Mouse (Mus musculus) embryo, embryonic 10.5 days (tissue): ENCODE data around the gene Cldn5.

ENCODE experiments used
- DNase-seq: peaks from one replicate; pipeline ENCODE4 v3.0.0-alpha.2; 2015; ENCODE audit warnings: low spot score

Cldn5 gene

DNA sequence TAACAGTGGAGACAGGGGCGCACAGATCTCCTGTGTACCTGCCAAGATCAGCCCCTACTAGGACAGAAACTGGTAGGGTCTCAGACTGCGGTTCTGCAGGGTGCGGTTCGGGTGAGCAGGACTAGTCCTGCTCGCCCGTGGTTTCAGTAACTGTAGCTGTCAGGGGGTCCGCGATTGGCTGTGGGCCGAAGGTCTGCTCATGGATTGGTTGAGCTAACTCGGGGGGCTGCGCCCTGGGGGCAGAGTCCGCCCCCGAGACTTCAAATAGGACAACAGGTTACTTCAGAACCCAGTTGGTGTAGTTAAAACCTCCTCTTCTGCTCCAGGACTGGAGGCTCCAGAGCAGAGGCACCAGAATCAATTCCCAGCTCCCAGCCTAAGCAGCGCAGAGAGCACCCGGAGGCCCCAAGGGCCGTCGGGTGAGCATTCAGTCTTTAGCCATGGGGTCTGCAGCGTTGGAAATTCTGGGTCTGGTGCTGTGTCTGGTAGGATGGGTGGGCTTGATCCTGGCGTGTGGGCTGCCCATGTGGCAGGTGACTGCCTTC, at the start of gene Cldn5:
TSS of gene Cldn5 (plus strand) at position 292 of the 545 bp plus-strand sequence.
- peak; percentile 51 for DNase-seq

DNA sequence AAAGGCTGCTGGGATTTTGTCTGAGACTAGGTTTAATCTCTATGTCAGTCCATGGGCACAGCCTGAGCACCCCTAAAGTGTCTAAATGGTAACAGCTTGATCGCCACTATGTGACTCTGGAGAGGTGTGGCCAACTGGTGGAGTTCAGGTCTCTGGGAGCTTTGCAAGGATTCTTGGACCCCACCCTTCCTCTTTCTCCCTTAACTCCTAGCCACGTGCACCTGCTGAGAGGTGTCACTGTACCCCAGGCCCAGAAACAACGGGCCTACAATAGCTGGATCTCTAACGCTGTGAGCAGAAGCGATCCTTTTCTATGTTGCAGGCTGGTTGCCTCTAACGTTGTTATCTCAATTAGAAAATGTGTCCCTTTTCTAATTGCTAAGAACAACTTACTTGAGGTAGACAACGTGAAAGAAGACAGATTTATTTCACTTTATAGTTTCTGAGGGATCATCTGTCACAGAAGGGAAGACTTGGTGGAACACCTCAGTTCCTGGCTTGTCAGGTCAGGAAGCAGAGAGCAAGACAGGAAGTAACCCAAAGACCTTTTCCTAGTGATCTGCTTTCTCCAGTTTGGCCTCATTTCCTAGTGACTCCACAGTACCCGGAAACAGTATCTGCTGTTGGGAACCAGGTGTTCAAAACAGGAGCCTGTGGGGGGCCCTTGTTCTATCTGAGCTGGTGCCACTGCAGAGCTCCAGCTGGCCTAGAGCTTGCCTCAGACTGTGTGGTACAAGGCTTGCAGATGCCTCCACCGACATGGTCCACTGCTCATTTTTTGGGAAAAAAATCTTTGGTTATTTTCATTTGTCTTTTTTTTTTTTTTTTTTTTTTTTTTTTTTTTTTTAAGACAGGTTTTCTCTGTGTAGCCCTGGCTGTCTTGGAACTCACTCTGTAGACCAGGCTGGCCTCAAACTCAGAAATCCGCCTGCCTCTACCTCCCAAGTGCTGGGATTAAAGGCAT, 48.8 kb upstream of the Cldn5 start:
- DNase-seq: no peak

DNA sequence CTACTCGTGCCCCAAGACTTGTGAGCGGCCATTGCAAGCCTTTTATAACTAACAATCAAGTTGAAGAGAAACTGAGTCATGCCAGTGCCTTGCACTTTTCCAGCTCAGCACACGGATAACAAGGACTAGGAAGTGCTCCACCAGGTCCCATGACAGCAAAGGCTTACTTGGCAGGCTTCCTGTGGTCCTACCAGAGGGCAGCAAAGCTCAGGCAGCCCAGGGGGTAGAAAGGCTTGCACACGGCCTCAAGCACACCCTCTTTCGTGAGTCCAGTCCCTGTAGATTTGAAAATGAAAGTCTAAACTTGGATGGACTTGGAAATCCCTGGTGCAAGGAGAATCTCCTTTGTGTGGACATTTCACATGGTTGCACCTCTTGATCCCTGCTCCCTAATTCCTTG, 47.5 kb upstream of the Cldn5 start:
- no peak for DNase-seq

DNA sequence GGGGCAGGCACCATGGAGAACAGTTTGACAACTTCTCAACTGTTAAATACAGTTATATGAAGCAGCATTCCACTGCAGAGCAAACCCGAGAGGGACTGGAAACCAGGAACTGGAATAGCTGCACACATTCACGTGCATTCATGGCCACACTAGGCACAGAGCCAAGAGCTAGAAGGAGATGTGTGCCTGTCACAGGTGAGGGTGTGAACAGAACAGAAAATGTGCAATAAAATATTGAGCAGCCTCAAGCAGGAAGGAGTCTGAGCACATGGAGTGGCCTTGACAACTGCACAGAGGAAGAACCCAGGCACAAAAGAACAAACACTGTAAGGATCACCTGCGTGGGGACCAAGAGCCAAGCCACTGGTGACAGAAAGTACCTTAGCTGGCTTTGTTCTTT, 46.0 kb upstream of the Cldn5 start:
- DNase-seq: no peak

DNA sequence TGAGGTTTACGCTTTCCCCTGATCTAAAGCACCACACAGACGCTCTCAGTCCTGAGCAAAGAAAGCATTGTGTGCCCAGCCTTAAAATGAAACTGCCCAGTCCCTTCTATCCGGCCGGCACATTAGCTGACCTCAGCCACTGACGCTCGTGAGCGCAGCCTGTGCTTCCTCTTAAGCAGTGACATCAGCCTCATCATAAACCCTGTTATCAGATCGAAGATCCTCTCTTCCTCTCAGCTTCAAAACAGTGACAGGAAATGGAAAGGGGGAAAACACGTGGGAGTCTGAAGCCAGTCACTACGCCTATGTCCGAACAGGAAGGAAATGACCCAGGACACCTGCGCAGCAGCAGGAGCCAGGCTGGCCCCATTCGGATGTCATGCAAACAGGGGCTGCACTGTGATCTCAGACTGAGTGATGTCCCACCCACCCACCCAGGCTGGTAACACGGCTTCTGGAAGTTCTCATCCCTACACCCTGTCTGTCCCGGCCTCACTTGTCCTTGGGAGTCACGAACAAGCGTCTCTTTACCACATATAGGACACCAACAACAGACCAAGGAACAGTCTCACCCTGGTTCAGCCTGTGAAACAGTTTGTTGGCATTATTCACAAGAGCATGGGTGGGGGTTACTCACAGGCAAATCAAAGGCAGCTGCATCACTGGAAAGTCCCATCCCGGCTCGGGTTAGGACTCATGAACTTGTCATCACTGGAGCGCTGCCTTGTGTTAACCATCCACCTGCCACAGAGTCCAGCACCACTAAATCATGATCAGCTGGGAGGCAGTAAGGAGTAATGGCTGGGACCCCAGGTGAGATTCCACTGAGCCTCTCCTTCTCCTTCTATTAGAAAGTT, 43.3 kb upstream of the Cldn5 start:
- peak; percentile 13 for DNase-seq

DNA sequence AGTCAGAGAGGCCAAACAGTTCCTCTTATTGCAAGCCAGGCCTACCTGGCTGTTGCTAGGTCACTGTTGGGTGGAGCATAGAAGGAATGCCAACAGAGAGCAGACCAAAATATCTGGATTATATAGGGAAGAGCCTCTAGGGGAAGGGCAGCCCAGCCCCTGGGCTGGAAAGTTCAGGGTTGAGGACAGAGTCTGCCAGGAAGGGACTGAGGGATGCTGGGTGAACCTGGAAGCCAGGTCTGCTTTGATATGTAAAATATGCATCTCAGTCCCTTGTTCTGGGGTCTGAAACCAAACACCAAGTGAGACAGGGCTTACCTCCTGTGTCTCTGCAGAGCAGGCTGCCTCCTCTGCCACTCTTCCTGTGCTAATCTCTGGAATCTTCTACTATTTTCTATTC, 38.3 kb upstream of the Cldn5 start:
- no peak for DNase-seq

DNA sequence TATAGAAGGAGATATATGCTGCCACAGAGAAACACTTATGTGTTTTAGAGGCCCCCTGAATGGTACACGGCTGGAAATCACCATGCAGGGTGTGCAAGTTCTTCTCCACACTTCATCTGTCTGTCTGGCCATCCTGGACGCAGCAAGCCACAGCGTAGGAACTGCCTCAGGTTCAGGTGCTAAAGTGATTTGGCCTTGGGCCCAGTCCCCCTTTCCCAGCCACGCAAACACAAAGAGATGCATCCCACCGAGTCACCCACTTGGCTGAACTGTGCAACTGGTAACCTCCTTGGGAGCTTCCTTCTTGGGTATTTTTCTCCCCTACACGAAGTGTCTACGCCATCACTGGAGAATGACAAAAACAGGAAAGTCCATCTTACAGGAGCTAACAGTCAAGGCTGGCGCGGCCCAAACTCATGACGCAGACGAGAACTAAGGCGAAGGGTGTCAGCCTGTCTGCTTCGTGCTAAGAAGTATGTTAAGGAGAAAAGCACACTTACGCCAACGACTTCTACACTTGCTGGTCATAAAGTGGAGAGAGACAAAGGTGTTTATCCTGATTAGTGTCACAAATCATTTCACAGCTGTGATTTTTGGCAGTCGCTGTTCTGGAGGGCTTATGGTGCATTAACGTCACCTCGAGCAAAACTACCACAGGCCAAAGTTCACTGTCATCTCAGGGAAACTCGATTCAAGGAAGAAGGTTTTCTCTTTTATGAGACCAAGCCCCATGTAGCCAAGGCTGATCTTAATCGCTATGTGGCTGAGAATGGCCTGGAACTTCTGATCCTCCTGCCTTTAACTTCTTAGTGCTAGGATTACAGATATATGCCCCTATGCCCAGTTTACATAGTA, 30.2 kb upstream of the Cldn5 start:
- DNase-seq: no peak

DNA sequence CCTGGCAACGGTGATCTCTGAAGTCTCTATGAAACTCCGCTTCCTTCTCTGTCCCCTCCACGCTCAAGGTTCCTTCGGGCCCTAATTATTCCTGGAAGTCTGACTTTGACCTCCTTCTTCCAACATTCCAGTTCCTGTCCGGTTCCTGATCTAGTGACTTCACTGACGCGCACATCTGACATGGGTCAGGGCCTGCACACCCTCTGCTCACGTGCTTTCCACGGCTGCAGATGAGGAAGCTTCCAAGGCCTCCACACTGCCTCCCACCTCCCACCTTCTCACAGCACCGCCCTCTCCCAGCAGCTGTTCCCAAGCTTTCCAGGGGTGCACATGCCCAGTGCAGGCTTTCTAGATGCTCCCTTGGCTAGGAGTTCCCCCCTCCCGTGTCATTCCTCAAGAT, 25.5 kb upstream of the Cldn5 start:
- DNase-seq: no peak

DNA sequence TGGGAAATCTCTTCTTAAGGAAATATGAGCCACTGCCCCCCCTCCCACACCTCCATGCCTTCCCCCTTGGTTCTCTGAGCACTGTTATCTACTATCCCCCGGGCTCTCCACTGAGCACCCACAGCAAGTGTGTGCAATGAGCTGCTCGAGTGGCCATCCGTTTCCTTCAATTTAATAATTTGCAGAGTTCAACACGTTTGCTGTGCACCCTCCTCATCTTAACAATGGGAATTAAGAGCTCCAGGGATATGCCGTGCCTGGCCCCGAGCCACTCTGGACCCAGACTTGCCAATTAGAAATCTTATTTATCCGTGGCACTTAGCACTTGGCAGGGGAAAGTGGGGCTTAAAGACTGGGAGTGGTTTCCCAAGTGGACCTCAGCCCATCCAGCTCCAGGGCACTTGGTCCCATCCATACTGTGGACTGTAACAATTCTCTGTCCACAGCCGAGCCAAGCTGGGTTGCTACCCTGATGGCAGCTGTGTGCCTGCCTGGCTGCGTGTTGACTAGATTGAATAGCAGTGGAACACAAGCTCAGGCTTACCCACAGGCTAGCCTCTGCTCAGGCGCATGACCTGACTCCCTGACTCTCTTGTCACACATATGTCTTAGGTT, 24.7 kb upstream of the Cldn5 start:
- DNase-seq: no peak

DNA sequence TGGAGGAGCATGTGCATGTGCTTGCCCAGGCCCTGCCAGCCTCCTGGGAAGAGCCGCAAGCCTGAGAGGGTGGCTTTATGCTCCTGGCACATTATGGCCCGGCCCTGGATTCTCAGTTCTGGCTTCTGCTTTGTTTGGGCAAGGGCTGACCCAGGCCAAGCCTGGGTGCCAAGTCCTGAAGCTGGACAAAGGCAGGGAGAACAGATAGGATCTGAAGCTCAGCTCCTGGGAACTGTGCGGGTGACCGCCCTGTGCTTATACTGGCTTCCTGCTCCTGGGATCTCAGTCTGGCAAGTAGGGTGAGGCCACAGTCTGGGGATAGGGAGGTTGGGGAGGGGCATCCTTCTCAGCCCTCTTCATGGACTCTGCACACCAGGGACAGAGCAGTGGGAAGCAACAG, 14.9 kb upstream of the Cldn5 start:
- no peak for DNase-seq

DNA sequence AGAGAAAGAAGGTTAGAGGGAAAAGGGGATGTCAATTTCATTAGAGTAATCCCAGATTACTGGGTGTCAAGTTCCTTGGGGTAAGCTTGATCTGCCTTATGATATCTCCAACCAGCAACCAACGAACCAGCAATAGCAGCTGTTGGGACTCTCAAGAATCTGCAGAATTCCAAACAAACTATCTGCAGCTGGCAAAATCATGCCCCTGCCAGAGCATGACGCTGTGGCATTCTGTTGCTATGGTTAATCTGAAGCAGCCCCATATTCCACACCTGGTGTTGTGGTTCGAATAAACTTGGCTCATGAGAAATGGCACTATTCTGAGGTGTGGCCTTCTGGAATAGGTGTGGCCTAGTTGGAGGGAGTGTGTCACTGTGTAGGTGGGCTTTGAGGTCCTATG, 13.7 kb upstream of the Cldn5 start:
- DNase-seq: no peak

DNA sequence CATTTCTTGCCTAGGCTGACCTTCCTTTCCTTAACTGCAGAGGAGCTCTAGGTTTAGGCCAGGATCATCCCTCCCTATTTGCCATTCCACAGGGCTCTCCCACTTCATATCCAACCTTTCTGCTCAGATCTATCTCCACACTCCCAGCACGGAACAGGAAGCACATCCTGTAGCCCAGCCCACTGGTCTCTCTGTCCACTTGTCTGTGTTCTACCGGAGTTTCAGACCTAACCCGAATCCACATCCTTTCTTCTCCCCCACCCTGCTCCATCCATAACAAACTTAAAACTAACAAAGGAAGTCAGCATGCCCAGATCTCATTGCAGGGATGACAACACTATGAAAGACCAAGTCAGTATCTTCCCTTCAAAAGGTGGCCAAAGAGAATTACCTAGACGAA, 10.3 kb upstream of the Cldn5 start:
- DNase-seq: no peak

DNA sequence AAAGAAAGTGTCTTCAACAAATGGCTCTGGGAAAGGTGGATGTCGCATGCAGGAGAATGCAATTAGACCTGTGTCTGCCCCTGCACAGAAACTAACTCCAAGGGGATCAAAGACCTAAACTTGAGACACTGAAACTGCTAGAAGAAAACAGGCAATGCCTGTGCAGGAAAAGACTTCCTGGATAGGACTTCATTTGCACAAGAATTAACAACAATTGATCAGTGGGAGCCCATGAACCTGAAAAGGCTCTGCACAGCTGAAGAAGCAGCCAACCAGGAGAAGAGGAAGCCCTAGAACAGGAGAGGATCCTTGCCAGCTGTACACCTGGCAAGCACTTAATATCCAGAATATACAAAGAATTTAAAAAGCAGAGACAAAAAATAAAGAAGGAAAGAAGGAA, 7.1 kb upstream of the Cldn5 start:
- DNase-seq: no peak

DNA sequence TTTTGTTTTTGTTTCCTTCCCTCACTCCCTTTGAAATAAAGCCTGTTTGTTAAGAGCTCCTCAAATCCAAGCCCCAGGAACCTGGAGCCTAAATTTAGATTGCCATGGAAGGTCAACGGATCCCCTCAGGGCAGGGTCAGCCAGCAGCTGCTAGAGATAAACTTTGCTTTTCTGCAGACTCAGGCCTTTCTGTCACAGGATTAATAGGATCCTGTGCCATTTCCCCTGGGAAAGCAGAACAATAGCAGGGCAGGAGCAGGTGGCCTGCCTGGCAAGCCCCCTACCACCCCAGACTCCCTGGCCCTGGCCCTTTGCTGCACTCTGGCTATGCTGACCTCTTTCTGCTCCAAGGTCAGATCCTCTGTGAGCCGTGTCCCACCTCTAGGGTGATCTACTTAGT, 2.7 kb upstream of the Cldn5 start:
- peak; percentile 46 for DNase-seq

DNA sequence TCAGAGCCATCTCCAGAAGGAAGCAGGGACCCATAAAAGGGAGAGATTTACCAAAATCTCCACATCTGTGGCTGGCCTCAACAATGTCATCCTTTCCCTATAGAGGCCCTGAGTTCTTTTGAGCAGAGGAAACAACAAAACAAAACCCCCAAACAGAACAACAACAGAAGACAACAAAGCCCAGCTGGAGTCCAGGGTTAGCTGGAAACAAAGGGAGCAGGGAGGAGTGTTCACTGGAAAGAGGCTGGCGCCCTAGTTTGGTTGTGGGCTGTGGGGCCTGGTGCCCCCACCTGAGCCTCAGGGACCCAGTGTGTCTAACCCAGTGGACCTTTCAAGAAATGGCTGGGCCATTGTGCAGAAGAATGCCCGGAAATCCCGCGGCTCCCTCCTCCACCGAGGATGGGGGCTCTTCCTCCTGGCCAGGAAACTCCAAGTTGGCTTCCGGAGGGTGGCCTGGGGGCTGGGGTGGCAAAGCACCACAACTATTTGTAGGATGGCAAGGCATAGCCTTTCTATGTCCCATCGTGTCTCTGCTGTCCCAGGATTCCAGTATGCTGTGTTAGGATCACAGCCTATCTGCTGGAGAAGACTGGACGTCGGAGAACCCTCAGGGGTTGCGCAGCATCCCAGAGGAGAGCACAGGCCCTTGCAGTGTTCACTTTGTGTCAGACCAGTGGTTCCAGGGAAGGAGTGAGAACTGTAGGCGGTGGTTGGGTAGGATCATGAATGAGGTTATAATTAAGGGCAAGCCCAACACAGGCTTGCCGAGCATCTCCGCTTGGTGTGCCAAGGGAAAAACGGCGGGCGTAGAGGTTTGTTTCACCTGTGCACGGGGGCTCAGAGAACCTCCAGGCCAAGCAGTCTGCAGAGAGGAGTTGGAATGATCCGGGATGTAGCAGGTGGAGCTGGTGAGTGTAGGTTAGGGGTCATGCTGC, 759 bp upstream of the Cldn5 start:
- peak; percentile 3 for DNase-seq

DNA sequence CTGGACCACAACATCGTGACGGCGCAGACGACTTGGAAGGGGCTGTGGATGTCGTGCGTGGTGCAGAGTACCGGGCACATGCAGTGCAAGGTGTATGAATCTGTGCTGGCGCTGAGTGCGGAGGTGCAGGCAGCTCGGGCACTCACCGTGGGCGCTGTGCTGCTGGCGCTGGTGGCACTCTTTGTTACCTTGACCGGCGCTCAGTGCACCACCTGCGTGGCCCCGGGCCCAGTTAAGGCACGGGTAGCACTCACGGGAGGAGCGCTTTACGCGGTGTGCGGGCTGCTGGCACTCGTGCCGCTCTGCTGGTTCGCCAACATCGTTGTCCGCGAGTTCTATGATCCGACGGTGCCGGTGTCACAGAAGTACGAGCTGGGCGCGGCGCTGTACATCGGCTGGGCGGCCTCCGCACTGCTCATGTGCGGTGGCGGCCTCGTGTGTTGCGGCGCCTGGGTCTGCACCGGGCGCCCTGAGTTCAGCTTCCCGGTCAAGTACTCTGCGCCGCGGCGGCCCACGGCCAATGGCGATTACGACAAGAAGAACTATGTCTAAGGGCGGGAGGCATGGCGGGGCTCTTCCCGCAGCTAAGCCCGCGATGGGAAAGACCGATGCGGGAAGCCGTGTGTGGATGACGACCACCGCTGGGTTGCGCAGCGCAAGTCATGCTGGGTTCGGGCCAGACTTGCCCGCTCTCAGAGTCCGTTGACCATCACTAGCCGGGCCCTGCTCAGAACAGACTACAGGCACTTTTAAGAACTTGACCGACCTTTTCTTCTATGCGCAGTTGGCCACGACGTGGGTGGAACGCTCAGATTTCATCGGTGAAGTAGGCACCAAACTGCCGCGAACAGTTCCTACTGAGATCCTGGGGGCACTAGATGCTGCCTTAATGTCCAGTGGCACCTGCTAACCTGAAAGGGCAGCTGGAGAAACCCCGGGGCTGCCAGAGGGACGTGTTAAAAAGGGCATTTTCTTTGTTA, 744 bp downstream of the Cldn5 start:
- DNase-seq: peak; percentile 32

DNA sequence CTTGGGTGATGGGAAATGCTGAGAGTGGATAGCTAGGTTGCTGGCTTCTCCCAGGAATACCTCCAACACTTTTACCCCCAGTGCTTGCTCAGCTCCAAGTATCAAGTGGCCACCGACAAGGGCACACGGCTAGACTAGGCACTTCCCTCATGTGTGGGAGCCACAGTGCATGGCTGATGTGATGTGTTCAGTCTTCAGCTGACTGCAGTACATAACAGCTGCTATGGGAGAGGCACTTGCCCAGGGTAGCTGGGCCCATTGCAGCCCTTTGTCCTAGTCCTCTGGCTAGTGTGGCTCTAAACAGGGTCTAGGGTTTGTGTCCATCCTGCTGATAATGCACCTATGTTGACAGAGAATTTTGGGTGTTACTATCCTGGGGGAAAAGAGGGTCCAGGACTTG, 1.8 kb downstream of the Cldn5 start:
- DNase-seq: no peak

DNA sequence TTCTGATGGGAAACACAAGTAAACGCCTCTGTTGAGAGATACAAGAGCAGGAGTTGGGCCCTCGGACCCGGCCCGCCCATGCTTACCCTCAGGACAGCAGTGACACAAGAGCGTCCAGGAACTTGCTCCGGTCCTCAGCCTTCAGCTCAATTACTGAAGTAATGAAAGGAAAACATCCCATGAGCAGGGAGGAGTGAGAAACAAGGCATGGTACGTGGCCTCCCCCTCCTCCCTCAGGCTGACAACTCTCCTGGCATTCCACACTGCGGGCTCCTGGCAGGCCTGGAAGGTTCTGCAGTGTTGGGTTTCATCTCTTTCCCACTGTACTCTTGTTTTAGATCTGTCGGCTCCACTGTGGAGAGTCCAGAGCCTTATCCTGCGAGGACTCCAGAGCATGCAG, 5.2 kb downstream of the Cldn5 start:
- no peak for DNase-seq

DNA sequence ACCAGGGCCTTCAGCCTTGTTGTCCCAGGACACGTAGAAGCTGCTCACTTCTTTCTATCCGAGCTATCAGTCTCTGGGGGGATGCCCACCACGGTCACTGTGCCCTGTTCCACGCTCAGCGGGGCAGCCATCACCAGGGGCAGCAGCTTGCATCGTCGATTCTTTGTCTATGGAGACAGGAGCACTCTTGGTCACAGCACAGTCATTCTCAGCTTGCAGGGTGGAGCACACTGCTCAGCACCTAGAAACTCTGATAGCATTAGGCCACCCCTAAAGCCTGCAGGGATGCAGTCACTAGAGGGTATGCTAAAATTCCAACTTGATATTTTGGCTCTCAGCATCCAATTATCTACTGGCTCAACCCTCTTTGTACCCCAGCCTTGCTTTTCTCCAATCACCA, 8.4 kb downstream of the Cldn5 start:
- DNase-seq: no peak
